Mouse (Mus musculus) forebrain, embryonic 14.5 days (tissue): Measurements from ENCODE around the gene Zfp428. TPM values are rescaled to one million over a fixed set of nuclear protein-coding genes. Genes with fewer than 3 reads are reported as not detected.

Source experiments
- ATAC-seq: fragments of 200-750 bp; cut with Nextera tagmentation; 2 replicates; pipeline ENCODE4 v1.8.0; 2017; ENCODE audit warnings: mild to moderate bottlenecking, moderate library complexity
- DNase-seq: peaks from one replicate; pipeline ENCODE4 v3.0.0-alpha.2; 2015; ENCODE audit warnings: low spot score
- H3K27ac ChIP-seq: fragments of 300-500 bp; sonication (generic); 2 replicates; pipeline ENCODE4 v1.5.1; 2014; ENCODE audit warnings: low read depth, mild to moderate bottlenecking, control low read depth, low read length, moderate library complexity
- H3K27me3 ChIP-seq: fragments of 300-500 bp; sonication (generic); replicated peaks from 2 replicates; pipeline ENCODE4 v1.6.1; 2014; ENCODE audit warnings: low read length, control low read depth, mixed read lengths; ENCODE audit not compliant: control insufficient read depth, insufficient read depth
- H3K36me3 ChIP-seq: fragments of 300-500 bp; sonication (generic); 2 replicates; pipeline ENCODE4 v1.6.1; 2014; ENCODE audit warnings: low read length, control low read depth; ENCODE audit not compliant: control insufficient read depth, insufficient read depth
- H3K4me1 ChIP-seq: fragments of 300-500 bp; sonication (generic); 2 replicates; pipeline ENCODE4 v1.6.1; 2014; ENCODE audit warnings: antibody characterized with exemption, low read length, control low read depth; ENCODE audit not compliant: control insufficient read depth, insufficient read depth
- H3K4me2 ChIP-seq: fragments of 300-500 bp; sonication (generic); 2 replicates; pipeline ENCODE4 v1.6.1; 2014; ENCODE audit warnings: mild to moderate bottlenecking, control low read depth, low read length
- H3K4me3 ChIP-seq: fragments of 300-500 bp; sonication (generic); 2 replicates; pipeline ENCODE4 v1.5.1; 2014; ENCODE audit warnings: low read depth, low read length, control low read depth
- H3K9ac ChIP-seq: fragments of 300-500 bp; sonication (generic); 2 replicates; pipeline ENCODE4 v1.6.1; 2014; ENCODE audit warnings: mild to moderate bottlenecking, low read length, control low read depth, moderate library complexity
- H3K9me3 ChIP-seq: fragments of 300-500 bp; sonication (generic); replicated peaks from 2 replicates; pipeline ENCODE4 v1.6.1; 2016; ENCODE audit warnings: low read length, control low read depth, mixed read lengths; ENCODE audit not compliant: control insufficient read depth
- WGBS: fragments of 180-500 bp; shearing (Covaris S2); extraction: QIAGEN DNeasy Blood & Tissue Kit; methylation state at CpG from one replicate; pipeline ENCODE4 v1.1.7; 2014; 5-methylcytosine and 5-hydroxymethylcytosine counted together
- polyA plus RNA-seq: library from polyadenylated mRNA; unstranded; fragments of >200 nt; fragmentation: Nextera tagmentation; extraction: Ambion mirVana; gene quantifications from 2 replicates; pipeline ENCODE4 v1.2.1, GENCODE M21; 2014

The Zfp428 gene
- polyA plus RNA-seq, 1 experiment from 2014 or later, result 178 TPM

DNA sequence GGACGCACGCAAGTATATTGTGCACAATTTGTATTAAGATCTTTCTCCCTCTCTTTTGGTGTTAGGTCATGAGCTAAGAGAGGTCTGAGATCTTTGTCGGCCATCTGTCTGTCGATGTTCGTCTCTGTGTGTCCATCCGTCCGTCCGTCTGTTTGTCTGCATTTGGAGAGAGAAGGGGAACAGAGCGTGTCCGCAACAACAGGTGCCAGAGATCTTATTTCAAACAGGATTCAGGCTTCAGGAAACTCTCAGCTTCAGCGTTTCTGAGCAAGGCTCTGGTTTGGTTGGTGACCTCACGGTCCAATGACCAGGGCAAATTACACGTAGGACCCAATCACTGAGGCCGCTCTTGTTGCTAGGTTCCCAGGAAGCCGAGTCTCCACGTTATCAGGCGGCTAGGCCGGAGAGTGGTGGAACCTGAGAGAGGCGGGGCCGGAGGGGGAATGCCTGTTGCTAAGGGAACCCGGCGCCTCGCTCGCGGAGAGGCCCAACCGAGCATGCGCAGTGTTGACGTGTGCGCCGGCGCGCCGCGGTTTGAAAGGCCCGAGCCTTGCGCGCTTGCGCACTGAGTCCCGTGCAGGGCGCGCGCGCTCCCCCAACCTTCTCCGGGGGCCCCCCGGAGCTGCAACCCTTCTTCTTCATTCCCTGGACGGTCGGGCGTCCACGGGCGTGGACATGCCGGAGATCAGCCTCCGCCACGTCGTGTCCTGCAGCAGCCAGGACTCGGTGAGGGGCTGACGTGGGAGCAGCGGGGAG is 40.0 kb downstream of the Zfp428 start:
- H3K4me1 ChIP-seq, result peaks cover 8% of the 10 kb centered on the region
- H3K4me2 ChIP-seq, result peak overlapping the region; percentile 56
- DNase-seq, result peak; percentile 99
- H3K27me3 ChIP-seq, result no peaks in the 10 kb centered on the region
- peak; percentile 98 for ATAC-seq
- H3K36me3 ChIP-seq, result peaks cover 9% of the 10 kb centered on the region; the same call in 1 of the 2 replicates
- under 1% methylated on average over 57 of the region's 57 CpGs for WGBS
- H3K4me3 ChIP-seq, result peak overlapping the region; percentile 81
- no peaks in the 10 kb centered on the region for H3K9me3 ChIP-seq
- H3K9ac ChIP-seq, result peak overlapping the region; percentile 79
- H3K27ac ChIP-seq, result peak overlapping the region; percentile 52

- H3K9ac ChIP-seq, result peak overlapping the region; percentile 79
- no peak; the same call in 1 of the 2 replicates for ATAC-seq
- 23% methylated on average over 13 of the region's 13 CpGs for WGBS
- peak overlapping the region; percentile 81 for H3K4me3 ChIP-seq
- H3K4me2 ChIP-seq, result peak overlapping the region; percentile 56
- H3K27me3 ChIP-seq, result no peaks in the 10 kb centered on the region
- H3K9me3 ChIP-seq, result no peaks in the 10 kb centered on the region
- H3K4me1 ChIP-seq, result peaks cover 8% of the 10 kb centered on the region
- peaks cover 16% of the 10 kb centered on the region for H3K36me3 ChIP-seq
- no peak for DNase-seq
- no peak overlapping the region for H3K27ac ChIP-seq
These were observed 40.8 kb downstream of the Zfp428 start for GRCm38 (mm10) chr7:24547534-24548036.

GRCm38 (mm10) chr7:24551985-24552759 is 45.4 kb downstream of the Zfp428 start:
- ATAC-seq (no peak), DNase-seq (no peak)
- Histone ChIP-seq H3K27ac (no peak overlapping the region), H3K4me3 (no peak overlapping the region), H3K4me2 (no peak overlapping the region), H3K9ac (no peak overlapping the region), H3K4me1 (peaks cover 4% of the 10 kb centered on the region), H3K9me3 (no peaks in the 10 kb centered on the region), H3K36me3 (peaks cover 33% of the 10 kb centered on the region), H3K27me3 (no peaks in the 10 kb centered on the region)
- 96% methylated on average over 12 of the region's 12 CpGs for WGBS

GRCm38 (mm10) chr7:24555786-24556185 is 49.0 kb downstream of the Zfp428 start:
- 92% methylated on average over 10 of the region's 10 CpGs for WGBS
- Histone ChIP-seq H3K36me3 (peaks cover 44% of the 10 kb centered on the region), H3K4me1 (no peaks in the 10 kb centered on the region), H3K4me3 (no peak overlapping the region), H3K9ac (no peak overlapping the region), H3K9me3 (no peaks in the 10 kb centered on the region), H3K4me2 (no peak overlapping the region), H3K27ac (no peak overlapping the region), H3K27me3 (no peaks in the 10 kb centered on the region)
- ATAC-seq, result no peak
- DNase-seq, result no peak

GRCm38 (mm10) chr7:24561450-24561849 is 54.6 kb downstream of the Zfp428 start:
- 95% methylated on average over 4 of the region's 4 CpGs for WGBS
- H3K4me3 ChIP-seq, result no peak overlapping the region
- no peaks in the 10 kb centered on the region for H3K27me3 ChIP-seq
- H3K9me3 ChIP-seq, result no peaks in the 10 kb centered on the region
- no peak overlapping the region for H3K9ac ChIP-seq
- H3K36me3 ChIP-seq, result peaks cover 49% of the 10 kb centered on the region
- DNase-seq (no peak), ATAC-seq (no peak)
- no peak overlapping the region for H3K4me2 ChIP-seq
- no peak overlapping the region for H3K27ac ChIP-seq
- no peaks in the 10 kb centered on the region for H3K4me1 ChIP-seq

DNA sequence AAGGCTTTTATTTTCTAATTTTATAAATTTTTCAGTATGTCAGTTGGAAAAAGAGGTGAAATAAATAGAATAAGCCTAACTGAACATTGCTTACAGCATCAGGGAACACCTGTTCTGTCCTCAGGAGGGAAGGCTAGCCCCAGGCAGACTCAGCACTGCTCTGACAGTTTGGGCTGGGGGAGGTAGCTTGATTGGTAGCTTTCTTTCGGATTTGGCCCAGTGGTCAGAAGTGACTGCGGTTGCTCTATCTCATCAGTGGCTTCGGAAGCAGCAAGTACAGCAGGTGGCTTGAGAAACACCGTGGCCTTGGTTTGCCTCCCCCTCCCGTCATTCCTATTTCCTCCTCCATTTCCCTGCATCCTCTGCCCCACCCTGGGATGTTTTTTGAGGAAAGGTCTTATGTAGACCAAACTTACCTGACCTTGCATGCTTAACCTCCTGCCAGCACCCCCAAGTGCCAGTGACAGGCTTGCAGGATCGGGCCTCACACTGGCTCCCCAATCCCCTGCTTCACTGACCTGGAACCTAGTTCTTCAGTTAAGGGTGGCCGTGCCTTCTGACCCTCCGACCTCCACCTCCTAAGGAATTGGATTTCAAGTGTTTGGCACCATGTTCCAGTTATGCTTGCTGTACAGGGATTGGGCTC is 56.5 kb downstream of the Zfp428 start:
- Histone ChIP-seq H3K4me1 (no peaks in the 10 kb centered on the region), H3K27me3 (no peaks in the 10 kb centered on the region), H3K4me2 (no peak overlapping the region), H3K9me3 (no peaks in the 10 kb centered on the region), H3K9ac (no peak overlapping the region), H3K36me3 (peaks cover 63% of the 10 kb centered on the region), H3K4me3 (no peak overlapping the region), H3K27ac (no peak overlapping the region)
- DNase-seq, result no peak
- WGBS, result 90% methylated on average over 8 of the region's 8 CpGs
- ATAC-seq, result no peak

- Histone ChIP-seq H3K9me3 (no peaks in the 10 kb centered on the region), H3K9ac (no peak overlapping the region), H3K4me2 (no peak overlapping the region), H3K27me3 (no peaks in the 10 kb centered on the region), H3K4me1 (no peaks in the 10 kb centered on the region), H3K36me3 (peaks cover 68% of the 10 kb centered on the region), H3K4me3 (no peak overlapping the region), H3K27ac (no peak overlapping the region)
- 88% methylated on average over 4 of the region's 4 CpGs for WGBS
- ATAC-seq (no peak), DNase-seq (no peak)
These were observed 57.0 kb downstream of the Zfp428 start for GRCm38 (mm10) chr7:24563837-24564206.

DNA sequence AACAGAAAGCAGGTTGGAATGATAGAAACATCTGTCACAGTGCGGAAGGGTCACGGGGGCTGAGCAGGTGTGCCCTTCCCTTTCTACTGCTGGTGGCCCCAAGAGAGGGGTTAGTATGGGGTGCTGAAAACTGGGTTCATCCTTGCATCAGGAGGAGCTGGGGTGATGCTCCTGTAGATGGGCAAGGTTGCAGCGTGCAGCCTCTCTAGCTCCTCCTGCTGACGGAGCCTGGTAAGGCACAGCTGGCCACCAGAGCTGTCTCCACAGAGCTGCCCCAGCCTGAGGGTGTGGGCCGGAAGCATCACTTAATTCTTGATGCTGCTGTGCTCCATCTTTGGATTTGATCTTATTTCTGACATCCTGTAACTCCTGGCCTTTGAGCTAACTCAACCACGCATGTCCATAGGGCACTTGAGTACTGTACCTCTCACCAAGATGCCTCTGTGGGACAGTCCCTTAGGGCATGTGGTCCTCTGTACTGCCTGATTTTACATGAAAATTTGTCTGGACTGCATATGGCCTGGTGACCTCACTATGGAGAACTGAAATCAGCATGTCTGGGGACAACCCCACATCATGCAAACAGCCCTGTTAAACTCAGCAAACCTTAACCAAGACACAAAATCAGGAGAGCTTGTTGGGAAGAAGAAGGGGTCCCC is 57.9 kb downstream of the Zfp428 start:
- no peak overlapping the region for H3K9ac ChIP-seq
- no peaks in the 10 kb centered on the region for H3K9me3 ChIP-seq
- H3K4me1 ChIP-seq, result no peaks in the 10 kb centered on the region
- peaks cover 63% of the 10 kb centered on the region for H3K36me3 ChIP-seq
- H3K4me3 ChIP-seq, result no peak overlapping the region
- H3K27ac ChIP-seq, result no peak overlapping the region
- peak; percentile 46; the same call in 1 of the 2 replicates for ATAC-seq
- no peaks in the 10 kb centered on the region for H3K27me3 ChIP-seq
- 61% methylated on average over 6 of the region's 6 CpGs for WGBS
- DNase-seq, result peak; percentile 53
- H3K4me2 ChIP-seq, result no peak overlapping the region
